Mouse (Mus musculus) CH12.LX (cell line): ENCODE results near the gene Trex1.

ENCODE experiments used
- BHLHE40 ChIP-seq: IDR thresholded peaks from 2 replicates; pipeline ENCODE4 v1.6.1; 2011; ENCODE audit warnings: mild to moderate bottlenecking, low read depth, low read length, improper control_type of control experiment
- CTCF ChIP-seq, 2 experiments: IDR thresholded peaks in 1 of 2; conservative IDR thresholded peaks in 1 of 2; 2 replicates each; pipeline ENCODE4 v1.5.1; 2011 to 2012; ENCODE audit warnings: low read depth in 2 of 2, low read length in 2 of 2, improper control_type of control experiment in 1 of 2, inconsistent platforms in 1 of 2, mild to moderate bottlenecking in 1 of 2, moderate library complexity in 1 of 2
- EP300 ChIP-seq: IDR thresholded peaks from 2 replicates; pipeline ENCODE4 v1.6.1; 2011; ENCODE audit warnings: low read length, improper control_type of control experiment
- HCFC1 ChIP-seq: IDR thresholded peaks from 2 replicates; pipeline ENCODE4 v1.6.1; 2012; ENCODE audit warnings: low read depth, mild to moderate bottlenecking, inconsistent platforms, low read length, improper control_type of control experiment
- MAFK ChIP-seq: IDR thresholded peaks from 2 replicates; pipeline ENCODE4 v1.6.1; 2011; ENCODE audit warnings: low read length, improper control_type of control experiment; ENCODE audit not compliant: insufficient replicate concordance
- MAX ChIP-seq: IDR thresholded peaks from 2 replicates; pipeline ENCODE4 v1.6.1; 2011; ENCODE audit warnings: low read length, improper control_type of control experiment
- PAX5 ChIP-seq: IDR thresholded peaks from 2 replicates; pipeline ENCODE4 v1.6.1; 2012; ENCODE audit warnings: low read length, inconsistent platforms, mixed read lengths
- POLR2AphosphoS2 ChIP-seq: IDR thresholded peaks from 2 replicates; pipeline ENCODE4 v1.6.1; 2011; ENCODE audit warnings: low read depth, low read length, improper control_type of control experiment
- TCF12 ChIP-seq: IDR thresholded peaks from 2 replicates; pipeline ENCODE4 v1.6.1; 2014; ENCODE audit warnings: low read depth, mild to moderate bottlenecking, inconsistent platforms, low read length, improper control_type of control experiment

DNA sequence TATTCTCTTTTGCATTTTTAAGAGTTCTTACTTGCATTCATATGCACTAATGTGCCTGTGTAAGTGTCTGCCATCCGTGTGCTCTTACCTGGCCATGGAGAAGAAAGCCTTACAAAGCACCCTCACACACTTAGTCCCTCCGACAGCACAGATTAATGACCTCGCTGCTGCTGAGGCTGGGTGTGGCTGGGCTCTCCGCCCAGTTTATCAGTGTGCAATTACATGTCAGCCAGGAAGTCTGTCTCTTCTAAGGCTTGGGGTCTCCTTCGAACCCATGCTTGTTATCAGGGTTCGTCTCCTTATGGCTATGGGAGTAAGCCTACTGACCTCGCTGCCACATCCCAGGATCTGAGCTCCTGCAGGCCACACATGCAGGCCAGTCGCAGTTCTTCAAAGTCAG lies 44.1 kb downstream of the Trex1 start:
- TF ChIP-seq CTCF (conservative IDR thresholded peaks at IDR 0.05 in 1 of 2, IDR thresholded peaks at IDR 0.05 in 1 of 2; ENCODE audit: low read depth in 2 of 2, low read length in 2 of 2) (no peak), POLR2AphosphoS2 (no peak), MAFK (no peak), EP300 (no peak), HCFC1 (no peak), MAX (no peak), TCF12 (no peak), BHLHE40 (no peak), PAX5 (no peak)
